Mouse (Mus musculus) stomach, embryonic 14.5 days (tissue): Measurements from ENCODE around the gene Amot. TPM values are rescaled to one million over a fixed set of nuclear protein-coding genes. Genes with fewer than 3 reads are reported as not detected.

Experiments
- ATAC-seq: fragments of 200-750 bp; cut with Nextera tagmentation; 2 replicates; pipeline ENCODE4 v1.8.0; 2017; ENCODE audit warnings: low read depth, moderate TSS enrichment; ENCODE audit not compliant: insufficient number of reproducible peaks, insufficient read depth, low FRiP score
- H3K27ac ChIP-seq: fragments of 300-500 bp; sonication (generic); 2 replicates; pipeline ENCODE4 v1.5.1; 2014; ENCODE audit warnings: mild to moderate bottlenecking, low read length, moderate library complexity, mixed read lengths
- H3K27me3 ChIP-seq: fragments of 300-500 bp; sonication (generic); 2 replicates; pipeline ENCODE4 v1.6.1; 2014; ENCODE audit warnings: low read length, control low read depth, mixed read lengths; ENCODE audit not compliant: control insufficient read depth, insufficient read depth
- H3K36me3 ChIP-seq: fragments of 300-500 bp; sonication (generic); 2 replicates; pipeline ENCODE4 v1.6.1; 2014; ENCODE audit warnings: mild to moderate bottlenecking, control low read depth, low read length, moderate library complexity, mixed read lengths; ENCODE audit not compliant: control insufficient read depth, insufficient read depth
- H3K4me1 ChIP-seq: fragments of 300-500 bp; sonication (generic); 2 replicates; pipeline ENCODE4 v1.6.1; 2014; ENCODE audit warnings: low read length, control low read depth, mixed read lengths; ENCODE audit not compliant: control insufficient read depth, insufficient read depth
- H3K4me2 ChIP-seq: fragments of 300-500 bp; sonication (generic); replicated peaks from 2 replicates; pipeline ENCODE4 v1.6.1; 2014; ENCODE audit warnings: low read depth, low read length, control low read depth
- H3K4me3 ChIP-seq: fragments of 300-500 bp; sonication (generic); 2 replicates; pipeline ENCODE4 v1.5.1; 2014; ENCODE audit warnings: low read depth, low read length, control low read depth
- H3K9ac ChIP-seq: fragments of 300-500 bp; sonication (generic); replicated peaks from 2 replicates; pipeline ENCODE4 v1.6.1; 2014; ENCODE audit warnings: low read depth, mild to moderate bottlenecking, control low read depth, low read length, moderate library complexity, mixed read lengths
- H3K9me3 ChIP-seq: fragments of 300-500 bp; sonication (generic); 2 replicates; pipeline ENCODE4 v1.6.1; 2016; ENCODE audit warnings: low read depth, low read length, control low read depth; ENCODE audit not compliant: control insufficient read depth
- WGBS: fragments of 180-500 bp; shearing (Covaris S2); extraction: QIAGEN DNeasy Blood & Tissue Kit; methylation state at CpG from one replicate; pipeline ENCODE4 v1.1.7; 2014; 5-methylcytosine and 5-hydroxymethylcytosine counted together
- polyA plus RNA-seq: library from polyadenylated mRNA; unstranded; fragments of >200 nt; fragmentation: Nextera tagmentation; extraction: Ambion mirVana; gene quantifications from 2 replicates; pipeline ENCODE4 v1.2.1, GENCODE M21; 2014

Amot gene
- polyA plus RNA-seq, 1 experiment from 2014 or later: 17.6 TPM

- H3K27me3 ChIP-seq: no peaks in the 10 kb centered on the region
- WGBS: 90% methylated on average over 6 of the region's 6 CpGs
- no peak overlapping the region for H3K4me3 ChIP-seq
- no peak overlapping the region for H3K4me2 ChIP-seq
- no peak overlapping the region for H3K27ac ChIP-seq
- no peaks in the 10 kb centered on the region for H3K36me3 ChIP-seq
- no peak for ATAC-seq
- H3K9ac ChIP-seq: no peak overlapping the region
- H3K4me1 ChIP-seq: no peaks in the 10 kb centered on the region
- no peaks in the 10 kb centered on the region for H3K9me3 ChIP-seq
Observed at GRCm38 (mm10) chrX:145468264-145468663, 36.7 kb downstream of the Amot start.

- ATAC-seq: no peak
- 86% methylated on average over 2 of the region's 2 CpGs for WGBS
- Histone ChIP-seq H3K4me2 (no peak overlapping the region), H3K4me3 (no peak overlapping the region), H3K9ac (no peak overlapping the region), H3K9me3 (no peaks in the 10 kb centered on the region), H3K27ac (no peak overlapping the region), H3K27me3 (no peaks in the 10 kb centered on the region), H3K36me3 (no peaks in the 10 kb centered on the region), H3K4me1 (no peaks in the 10 kb centered on the region)
Observed at GRCm38 (mm10) chrX:145463524-145463923, 41.5 kb downstream of the Amot start.

GRCm38 (mm10) chrX:145461339-145461738 is 43.6 kb downstream of the Amot start:
- Histone ChIP-seq H3K9me3 (no peaks in the 10 kb centered on the region), H3K36me3 (no peaks in the 10 kb centered on the region), H3K4me2 (no peak overlapping the region), H3K27ac (no peak overlapping the region), H3K4me3 (no peak overlapping the region), H3K9ac (no peak overlapping the region), H3K4me1 (no peaks in the 10 kb centered on the region), H3K27me3 (no peaks in the 10 kb centered on the region)
- ATAC-seq: no peak
- 74% methylated on average over 3 of the region's 3 CpGs for whole genome bisulfite sequencing

- Histone ChIP-seq H3K27ac (no peak overlapping the region), H3K9ac (no peak overlapping the region), H3K36me3 (no peaks in the 10 kb centered on the region), H3K4me2 (no peak overlapping the region), H3K9me3 (no peaks in the 10 kb centered on the region), H3K4me1 (no peaks in the 10 kb centered on the region), H3K4me3 (no peak overlapping the region), H3K27me3 (no peaks in the 10 kb centered on the region)
- WGBS: 91% methylated on average over 4 of the region's 4 CpGs
- no peak for ATAC-seq
Observed at GRCm38 (mm10) chrX:145456251-145456650, 48.7 kb downstream of the Amot start.

- no peaks in the 10 kb centered on the region for H3K4me1 ChIP-seq
- ATAC-seq: no peak
- no peak overlapping the region for H3K9ac ChIP-seq
- no peaks in the 10 kb centered on the region for H3K36me3 ChIP-seq
- H3K27ac ChIP-seq: no peak overlapping the region
- no peak overlapping the region for H3K4me3 ChIP-seq
- H3K4me2 ChIP-seq: no peak overlapping the region
- H3K9me3 ChIP-seq: no peaks in the 10 kb centered on the region
- no peaks in the 10 kb centered on the region for H3K27me3 ChIP-seq
- 84% methylated on average over 6 of the region's 6 CpGs for WGBS
Observed at GRCm38 (mm10) chrX:145455629-145456028, 49.4 kb downstream of the Amot start.

- no peak overlapping the region for H3K4me3 ChIP-seq
- H3K36me3 ChIP-seq: no peaks in the 10 kb centered on the region
- 72% methylated on average over 4 of the region's 4 CpGs for WGBS
- H3K4me2 ChIP-seq: no peak overlapping the region
- H3K9ac ChIP-seq: no peak overlapping the region
- no peaks in the 10 kb centered on the region for H3K9me3 ChIP-seq
- no peak overlapping the region for H3K27ac ChIP-seq
- ATAC-seq: no peak
- no peaks in the 10 kb centered on the region for H3K4me1 ChIP-seq
- no peaks in the 10 kb centered on the region for H3K27me3 ChIP-seq
Observed at GRCm38 (mm10) chrX:145454828-145455227, 50.2 kb downstream of the Amot start.

GRCm38 (mm10) chrX:145441526-145441925 is 63.5 kb downstream of the Amot start:
- Histone ChIP-seq H3K36me3 (no peaks in the 10 kb centered on the region), H3K4me2 (no peak overlapping the region), H3K27ac (no peak overlapping the region), H3K9ac (no peak overlapping the region), H3K4me1 (no peaks in the 10 kb centered on the region), H3K4me3 (no peak overlapping the region), H3K27me3 (no peaks in the 10 kb centered on the region), H3K9me3 (no peaks in the 10 kb centered on the region)
- 86% methylated on average over 2 of the region's 2 CpGs for WGBS
- no peak for ATAC-seq

- H3K9ac ChIP-seq: no peak overlapping the region
- H3K27ac ChIP-seq: no peak overlapping the region
- H3K27me3 ChIP-seq: no peaks in the 10 kb centered on the region
- no peaks in the 10 kb centered on the region for H3K4me1 ChIP-seq
- H3K9me3 ChIP-seq: no peaks in the 10 kb centered on the region
- H3K36me3 ChIP-seq: no peaks in the 10 kb centered on the region
- WGBS: 72% methylated on average over 4 of the region's 4 CpGs
- no peak overlapping the region for H3K4me2 ChIP-seq
- H3K4me3 ChIP-seq: no peak overlapping the region
- no peak for ATAC-seq
Observed at GRCm38 (mm10) chrX:145433652-145434051, 71.3 kb downstream of the Amot start.

- H3K4me3 ChIP-seq: no peak overlapping the region
- H3K4me1 ChIP-seq: no peaks in the 10 kb centered on the region
- no peaks in the 10 kb centered on the region for H3K36me3 ChIP-seq
- 77% methylated on average over 5 of the region's 5 CpGs for WGBS
- H3K27ac ChIP-seq: no peak overlapping the region
- no peak overlapping the region for H3K4me2 ChIP-seq
- ATAC-seq: no peak
- H3K9me3 ChIP-seq: no peaks in the 10 kb centered on the region
- no peak overlapping the region for H3K9ac ChIP-seq
- no peaks in the 10 kb centered on the region for H3K27me3 ChIP-seq
Observed at GRCm38 (mm10) chrX:145430836-145431570, 74.0 kb downstream of the Amot start.
